Mouse (Mus musculus) olfactory bulb, adult 2 months (tissue): Measurements from ENCODE around the gene Tmem262. TPM values are rescaled to one million over a fixed set of nuclear protein-coding genes. Genes with fewer than 3 reads are reported as not detected.
A peak's percentile ranks its signal among the peaks of the same experiment; 100 is the strongest.

ENCODE experiments used
- H3K27ac ChIP-seq: fragments of 200-500 bp; 2 replicates; pipeline ENCODE4 v1.5.1; 2012; ENCODE audit warnings: low read depth, low read length; ENCODE audit not compliant: insufficient read depth
- H3K4me1 ChIP-seq: fragments of 200-500 bp; 2 replicates; pipeline ENCODE4 v1.6.1; 2012; ENCODE audit warnings: low read length; ENCODE audit not compliant: control insufficient read depth, insufficient read depth
- H3K4me3 ChIP-seq: fragments of 200-500 bp; 2 replicates; pipeline ENCODE4 v1.5.1; 2012; ENCODE audit warnings: mild to moderate bottlenecking, low read depth, low read length, moderate library complexity; ENCODE audit not compliant: insufficient read depth
- CTCF ChIP-seq: fragments of 200-500 bp; IDR thresholded peaks from 2 replicates; pipeline ENCODE4 v1.5.1; 2012; ENCODE audit warnings: low read depth, mild to moderate bottlenecking, low read length, moderate library complexity; ENCODE audit not compliant: insufficient read depth
- POLR2A ChIP-seq: fragments of 200-500 bp; IDR thresholded peaks from 2 replicates; pipeline ENCODE4 v1.6.1; 2012; ENCODE audit warnings: mild to moderate bottlenecking, low read depth, low read length, moderate library complexity; ENCODE audit not compliant: insufficient read depth
- WGBS: fragments of 180-500 bp; shearing (Covaris S2); methylation state at CpG from one replicate; pipeline ENCODE4 v1.1.7; 2018; 5-methylcytosine and 5-hydroxymethylcytosine counted together
- polyA plus RNA-seq: library from polyadenylated mRNA; stranded (reverse); fragments of >200 nt; gene quantifications from 2 replicates; pipeline ENCODE4 v1.2.4, GENCODE M21; 2012; ENCODE audit warnings: low replicate concordance; ENCODE audit not compliant: missing spikeins, insufficient read depth, insufficient read length

Tmem262 gene
- polyA plus RNA-seq, 1 experiment = not detected

- TF ChIP-seq CTCF = no peak
- TF ChIP-seq POLR2A = 0 out of 2 replicates have a peak, but pooled peaks have one; percentile 38
- Histone ChIP-seq H3K4me3 (peak within 1 kb of the TSS; percentile 59), H3K4me1 (peaks cover 23% of the 10 kb centered on the region), H3K27ac (peak within 1 kb of the TSS; percentile 67)
- 10% methylated on average over 33 of the region's 33 CpGs for WGBS
Measured at GRCm38 (mm10) chr19:6067724-6068415, 12.0 kb upstream of the Tmem262 start, which contains the start of gene Tm7sf2. Tm7sf2 (minus strand) TSS chr19:6068373.

DNA sequence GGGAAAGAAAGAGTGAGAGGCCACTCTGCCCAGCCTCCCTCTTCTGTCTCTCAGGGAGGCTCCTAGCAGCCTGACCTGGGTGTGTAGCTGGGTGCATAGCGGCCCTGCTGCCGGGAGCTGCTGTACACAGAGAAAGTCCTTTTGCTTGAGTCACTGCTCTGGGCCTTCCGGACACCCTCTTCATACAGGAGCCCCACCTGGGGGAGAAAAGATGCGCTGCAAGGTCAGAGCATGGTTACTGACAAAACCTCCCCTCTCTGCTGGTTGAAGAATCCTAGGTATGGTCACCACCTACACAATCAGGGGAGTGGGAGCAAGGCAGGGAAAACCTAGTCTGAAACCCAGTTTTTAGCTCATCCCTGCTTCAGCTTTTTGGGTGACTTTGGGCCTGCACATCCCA is 10.9 kb upstream of the Tmem262 start:
- no peak overlapping the region for H3K27ac ChIP-seq
- H3K4me3 ChIP-seq = no peak overlapping the region
- WGBS = 88% methylated on average over 4 of the region's 4 CpGs
- H3K4me1 ChIP-seq = peaks cover 19% of the 10 kb centered on the region
- TF ChIP-seq CTCF (no peak), POLR2A (no peak)

DNA sequence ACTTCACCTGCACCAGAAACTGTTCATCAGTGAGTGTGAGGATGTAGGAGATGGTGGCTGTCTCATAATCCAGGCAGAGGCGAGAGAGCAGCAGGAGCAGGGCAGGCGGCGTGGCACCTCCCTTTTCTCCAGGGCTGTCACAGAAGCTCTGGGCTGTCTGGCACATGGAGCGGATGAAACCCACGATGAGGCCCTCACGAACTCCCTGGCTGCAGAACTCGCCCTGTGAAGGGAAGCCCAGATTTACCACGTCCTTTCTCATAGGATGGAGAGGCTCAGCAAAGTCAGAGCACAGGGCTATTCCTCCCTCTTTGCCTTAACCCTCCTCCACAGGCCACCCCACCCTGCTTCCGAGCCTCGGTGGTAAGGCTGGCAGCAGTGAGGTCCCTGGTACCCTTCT is 10.0 kb upstream of the Tmem262 start:
- Histone ChIP-seq H3K27ac (no peak overlapping the region), H3K4me3 (no peak overlapping the region), H3K4me1 (peaks cover 19% of the 10 kb centered on the region)
- 90% methylated on average over 10 of the region's 10 CpGs for WGBS
- TF ChIP-seq POLR2A (no peak), CTCF (no peak)

DNA sequence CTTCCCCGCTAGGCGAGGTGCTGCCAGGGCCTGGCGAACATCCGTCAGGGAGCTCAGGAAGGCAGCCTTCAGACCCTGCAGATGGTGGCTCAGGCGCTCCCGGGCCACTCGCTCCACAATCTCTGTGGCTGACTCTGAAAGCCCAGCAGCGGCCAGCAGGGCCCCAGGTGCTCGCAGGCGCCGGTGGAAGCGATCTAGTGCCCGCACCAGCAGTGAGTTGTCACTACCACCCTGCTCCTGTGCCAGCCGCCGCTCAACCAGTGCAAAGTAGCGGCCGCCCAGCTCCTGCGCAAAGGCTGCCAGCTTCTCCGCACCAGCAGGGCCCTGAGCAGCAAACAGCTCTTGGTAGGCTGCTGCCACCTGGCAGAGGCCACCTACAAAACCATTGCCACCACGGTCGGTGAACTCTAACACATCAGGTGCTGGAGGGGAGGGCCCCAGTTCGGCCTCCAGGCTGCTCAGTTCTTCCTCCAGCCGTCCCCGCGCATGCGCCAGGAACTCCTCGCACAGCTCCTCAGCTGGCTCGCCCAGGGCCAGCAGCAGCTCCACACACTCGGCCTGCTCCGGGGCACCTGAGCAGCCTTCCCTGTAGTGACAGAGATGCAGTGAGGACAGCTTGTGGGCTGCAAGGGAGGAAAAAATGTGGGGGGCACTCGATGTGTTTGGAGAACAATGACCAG is 9.1 kb upstream of the Tmem262 start:
- WGBS = 88% methylated on average over 31 of the region's 31 CpGs
- Histone ChIP-seq H3K4me1 (peaks cover 19% of the 10 kb centered on the region), H3K4me3 (no peak overlapping the region), H3K27ac (no peak overlapping the region)
- TF ChIP-seq CTCF (no peak), POLR2A (no peak)

GRCm38 (mm10) chr19:6071261-6071660 is 8.6 kb upstream of the Tmem262 start:
- TF ChIP-seq CTCF = no peak
- no peak for TF ChIP-seq POLR2A
- H3K4me1 ChIP-seq = peaks cover 22% of the 10 kb centered on the region
- H3K4me3 ChIP-seq = no peak overlapping the region
- 92% methylated on average over 19 of the region's 19 CpGs for WGBS
- no peak overlapping the region for H3K27ac ChIP-seq

- Histone ChIP-seq H3K27ac (no peak overlapping the region), H3K4me3 (no peak overlapping the region)
- no peak for TF ChIP-seq POLR2A
- TF ChIP-seq CTCF = no peak
Measured at GRCm38 (mm10) chr19:6073889-6074288, 5.9 kb upstream of the Tmem262 start.

GRCm38 (mm10) chr19:6076564-6077393 is 3.1 kb upstream of the Tmem262 start, which contains the start of gene Vps51:
Vps51 (minus strand) TSS chr19:6077231.
- under 1% methylated on average over 33 of the region's 33 CpGs for WGBS
- H3K27ac ChIP-seq = peak within 1 kb of the TSS; percentile 17; the same call in 1 of the 2 replicates
- H3K4me1 ChIP-seq = peaks cover 8% of the 10 kb centered on the region
- TF ChIP-seq CTCF = no peak
- TF ChIP-seq POLR2A = peak; percentile 43; the same call in 1 of the 2 replicates
- peak within 1 kb of the TSS; percentile 68 for H3K4me3 ChIP-seq

More at GRCm38 (mm10) chr19:6073889-6074288, 5.9 kb upstream of the Tmem262 start:
- WGBS = 92% methylated on average over 5 of the region's 5 CpGs
- peaks cover 8% of the 10 kb centered on the region for H3K4me1 ChIP-seq

GRCm38 (mm10) chr19:6082156-6082555 is 2.3 kb downstream of the Tmem262 start, which contains the start of gene Gm28374:
Gm28374 (minus strand) TSS chr19:6082256.
- 75% methylated on average over 9 of the region's 9 CpGs for WGBS
- TF ChIP-seq POLR2A = no peak
- TF ChIP-seq CTCF = no peak
- Histone ChIP-seq H3K4me1 (peaks cover 14% of the 10 kb centered on the region), H3K4me3 (no peak within 1 kb of the TSS), H3K27ac (no peak within 1 kb of the TSS)
